Mouse (Mus musculus) kidney, adult 2 months (tissue): ENCODE data around the gene Rpp14. TPM values are rescaled to one million over a fixed set of nuclear protein-coding genes. Genes with fewer than 3 reads are reported as not detected.
A peak's percentile ranks its signal among the peaks of the same experiment; 100 is the strongest.

Source experiments
- DNase-seq: peaks from one replicate; pipeline ENCODE4 v3.0.0; 2021
- H3K27ac ChIP-seq: fragments of 200-500 bp; 2 replicates; pipeline ENCODE4 v1.5.1; 2012; ENCODE audit warnings: low read depth, low read length, control low read depth, inconsistent platforms; ENCODE audit not compliant: insufficient read depth
- H3K27me3 ChIP-seq: fragments of 200-500 bp; replicated peaks from 2 replicates; pipeline ENCODE4 v1.6.1; 2012; ENCODE audit warnings: mild to moderate bottlenecking, moderate library complexity, low read length, inconsistent platforms; ENCODE audit not compliant: control insufficient read depth, insufficient read depth
- H3K36me3 ChIP-seq: fragments of 200-500 bp; 2 replicates; pipeline ENCODE4 v1.6.1; 2012; ENCODE audit warnings: mild to moderate bottlenecking, moderate library complexity, low read length, inconsistent platforms; ENCODE audit not compliant: control insufficient read depth, insufficient read depth
- H3K4me1 ChIP-seq: fragments of 200-500 bp; 2 replicates; pipeline ENCODE4 v1.6.1; 2011; ENCODE audit warnings: low read length; ENCODE audit not compliant: control insufficient read depth, insufficient read depth
- H3K4me3 ChIP-seq: fragments of 200-500 bp; 2 replicates; pipeline ENCODE4 v1.5.1; 2011; ENCODE audit warnings: mild to moderate bottlenecking, low read depth, low read length, control low read depth; ENCODE audit not compliant: insufficient read depth
- CTCF ChIP-seq: fragments of 200-500 bp; conservative IDR thresholded peaks from 2 replicates; pipeline ENCODE4 v1.5.1; 2011; ENCODE audit warnings: low read depth, mild to moderate bottlenecking, control low read depth, low read length, moderate library complexity, mixed read lengths; ENCODE audit not compliant: insufficient read depth, insufficient read length
- POLR2A ChIP-seq: fragments of 200-500 bp; IDR thresholded peaks from one replicate; pipeline ENCODE4 v1.6.1; 2011; ENCODE audit warnings: low read depth, low read length, control low read depth
- WGBS: fragments of 180-500 bp; shearing (Covaris S2); methylation state at CpG from one replicate; pipeline ENCODE4 v1.1.7; 2018; 5-methylcytosine and 5-hydroxymethylcytosine counted together
- polyA plus RNA-seq: library from polyadenylated mRNA; depleted of rRNA; stranded (reverse); fragments of >200 nt; gene quantifications from 2 replicates; pipeline ENCODE4 v1.2.3, GENCODE M21; 2012

Gene Rpp14
- polyA plus RNA-seq, 1 experiment = 13.8 TPM

GRCm38 (mm10) chr14:8059938-8060337 is 20.2 kb upstream of the Rpp14 start:
- TF ChIP-seq CTCF = no peak
- TF ChIP-seq POLR2A = no peak
- 95% methylated on average over 7 of the region's 7 CpGs for WGBS
- Histone ChIP-seq H3K27ac (no peak overlapping the region), H3K4me1 (no peaks in the 10 kb centered on the region), H3K36me3 (no peaks in the 10 kb centered on the region), H3K27me3 (no peaks in the 10 kb centered on the region), H3K4me3 (no peak overlapping the region)
- DNase-seq = no peak

GRCm38 (mm10) chr14:8062076-8062475 is 18.1 kb upstream of the Rpp14 start:
- no peak overlapping the region for H3K27ac ChIP-seq
- H3K36me3 ChIP-seq = no peaks in the 10 kb centered on the region
- WGBS = 44% methylated on average over 3 of the region's 3 CpGs
- H3K4me1 ChIP-seq = no peaks in the 10 kb centered on the region
- no peak for TF ChIP-seq POLR2A
- no peak for TF ChIP-seq CTCF
- no peaks in the 10 kb centered on the region for H3K27me3 ChIP-seq
- DNase-seq = no peak
- H3K4me3 ChIP-seq = no peak overlapping the region

DNA sequence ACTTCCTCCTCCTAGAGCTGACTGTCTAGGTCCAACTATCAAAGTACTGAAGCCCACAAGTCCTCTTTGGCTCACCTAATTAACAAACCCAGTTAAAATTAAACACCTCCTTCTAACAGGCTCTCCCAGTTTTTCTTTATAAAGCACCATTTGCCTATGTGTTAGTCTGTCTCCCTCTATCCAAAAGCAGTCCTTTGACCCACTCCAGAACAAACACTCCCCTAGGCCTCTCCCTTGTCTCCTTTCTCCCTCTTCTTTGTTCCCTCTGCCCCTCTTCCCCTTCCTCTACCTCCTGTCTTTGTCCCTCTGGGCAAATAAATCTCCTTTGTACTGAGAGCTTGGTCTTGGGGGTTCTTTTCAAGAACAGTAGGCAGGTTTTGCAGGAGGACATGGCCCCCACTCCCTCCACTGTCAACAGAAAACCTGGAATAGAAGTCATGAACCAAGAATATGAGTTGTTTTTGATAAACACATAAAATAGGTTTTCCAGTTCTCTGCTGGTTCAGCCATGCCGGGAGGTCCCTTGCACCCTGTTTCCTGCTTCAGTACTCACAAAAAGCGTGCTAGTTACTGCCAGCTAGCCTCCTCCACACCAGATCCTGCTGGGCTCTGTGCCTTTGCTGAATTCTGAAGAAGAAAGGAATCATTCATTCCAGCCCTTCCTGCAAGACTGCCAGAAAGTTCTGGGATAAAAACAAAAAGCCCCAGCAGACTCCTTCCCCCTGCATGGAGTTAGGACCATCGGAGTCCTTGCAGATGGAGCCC is 17.4 kb upstream of the Rpp14 start:
- Histone ChIP-seq H3K27me3 (no peaks in the 10 kb centered on the region), H3K27ac (no peak overlapping the region), H3K4me3 (no peak overlapping the region), H3K36me3 (no peaks in the 10 kb centered on the region), H3K4me1 (no peaks in the 10 kb centered on the region)
- WGBS = 48% methylated on average over 3 of the region's 3 CpGs
- DNase-seq = no peak
- TF ChIP-seq POLR2A (no peak), CTCF (no peak)

GRCm38 (mm10) chr14:8063835-8064785 is 16.1 kb upstream of the Rpp14 start:
- H3K4me1 ChIP-seq = no peaks in the 10 kb centered on the region
- no peak overlapping the region for H3K27ac ChIP-seq
- H3K4me3 ChIP-seq = no peak overlapping the region
- peak; percentile 8 for DNase-seq
- TF ChIP-seq POLR2A (no peak), CTCF (no peak)
- WGBS = 88% methylated on average over 8 of the region's 8 CpGs
- no peaks in the 10 kb centered on the region for H3K27me3 ChIP-seq
- no peaks in the 10 kb centered on the region for H3K36me3 ChIP-seq

DNA sequence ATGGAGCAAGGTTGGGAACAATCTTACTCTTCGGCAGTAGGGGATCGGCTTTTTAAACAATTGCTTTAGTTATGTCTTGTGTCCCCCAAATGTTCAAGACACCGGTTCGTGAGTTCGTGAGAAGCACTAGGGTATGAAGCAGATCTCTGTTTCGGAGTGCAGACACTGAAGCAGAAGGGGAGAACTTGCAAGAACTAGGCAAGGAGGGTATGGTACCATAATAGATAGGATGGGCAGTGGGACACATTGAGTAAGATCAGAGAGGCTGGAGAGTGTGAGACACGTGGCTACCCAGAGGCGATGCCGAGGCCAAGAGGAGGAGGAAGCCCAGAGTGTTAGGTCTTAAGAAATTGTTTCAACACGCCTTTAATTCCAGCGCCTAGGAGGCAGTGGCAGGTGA is 551 bp downstream of the Rpp14 start:
- under 1% methylated on average over 11 of the region's 11 CpGs for whole genome bisulfite sequencing
- peak; percentile 25 for DNase-seq
- TF ChIP-seq POLR2A (no peak), CTCF (no peak)

DNA sequence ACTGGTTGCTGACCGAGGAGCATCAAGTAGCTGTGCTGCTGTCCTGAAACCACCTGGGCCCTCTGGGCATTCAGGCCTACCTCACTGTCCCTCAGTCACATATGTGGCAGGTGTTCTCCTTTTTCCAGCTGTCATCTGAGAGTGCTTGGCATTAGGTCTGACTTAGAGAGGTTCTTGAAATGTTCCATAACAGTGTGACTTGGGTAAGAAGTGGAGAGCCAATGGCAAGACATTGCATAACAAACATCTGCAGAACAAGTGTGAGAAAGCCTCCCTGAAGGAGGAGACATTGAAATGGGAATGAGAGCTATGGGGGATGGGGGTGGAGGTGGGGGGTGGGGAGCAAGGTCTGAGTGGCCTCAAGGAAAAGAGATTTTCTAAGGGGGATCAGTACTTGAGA is 2.8 kb downstream of the Rpp14 start:
- H3K4me1 ChIP-seq = 0 out of 2 replicates have a peak, but pooled peaks cover 3% of the 10 kb centered on the region
- H3K36me3 ChIP-seq = no peaks in the 10 kb centered on the region
- H3K4me3 ChIP-seq = no peak overlapping the region
- no peak for TF ChIP-seq CTCF
- TF ChIP-seq POLR2A = no peak
- DNase-seq = no peak
- no peak overlapping the region for H3K27ac ChIP-seq
- WGBS = 91% methylated on average over 1 of the region's 1 CpGs
- H3K27me3 ChIP-seq = no peaks in the 10 kb centered on the region

More for the DNA sequence above, 551 bp downstream of the Rpp14 start:
- Histone ChIP-seq H3K27ac (peak overlapping the region; percentile 98), H3K27me3 (no peaks in the 10 kb centered on the region), H3K4me1 (0 out of 2 replicates have a peak, but pooled peaks cover 3% of the 10 kb centered on the region), H3K36me3 (no peaks in the 10 kb centered on the region), H3K4me3 (peak overlapping the region; percentile 83)

DNA sequence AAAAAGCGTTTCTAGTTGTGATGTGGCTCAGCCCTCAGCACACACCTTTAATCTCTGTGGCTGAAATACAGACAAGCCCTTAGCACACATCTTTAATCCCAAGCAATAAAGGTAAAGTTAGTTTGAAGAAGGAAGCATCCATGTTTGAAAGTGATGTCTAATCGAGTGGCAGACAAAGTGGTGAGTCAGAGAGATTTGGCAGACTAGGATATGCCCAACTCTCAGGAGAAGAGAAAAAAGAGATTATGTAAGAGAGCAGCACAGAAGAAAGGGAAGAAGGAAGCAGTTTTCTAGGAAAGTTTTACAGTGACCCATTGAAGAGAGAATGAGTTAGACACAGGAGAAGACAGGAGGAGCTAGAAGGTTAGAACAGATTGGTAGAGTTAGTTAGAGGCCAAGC is 8.8 kb downstream of the Rpp14 start:
- TF ChIP-seq CTCF = no peak
- no peak for TF ChIP-seq POLR2A
- 93% methylated on average over 2 of the region's 2 CpGs for WGBS
- no peak for DNase-seq
- Histone ChIP-seq H3K4me3 (no peak overlapping the region), H3K4me1 (no peaks in the 10 kb centered on the region; the same call in 1 of the 2 replicates), H3K27me3 (no peaks in the 10 kb centered on the region), H3K27ac (no peak overlapping the region), H3K36me3 (peaks cover 6% of the 10 kb centered on the region)
